In the genomic region with DNA sequence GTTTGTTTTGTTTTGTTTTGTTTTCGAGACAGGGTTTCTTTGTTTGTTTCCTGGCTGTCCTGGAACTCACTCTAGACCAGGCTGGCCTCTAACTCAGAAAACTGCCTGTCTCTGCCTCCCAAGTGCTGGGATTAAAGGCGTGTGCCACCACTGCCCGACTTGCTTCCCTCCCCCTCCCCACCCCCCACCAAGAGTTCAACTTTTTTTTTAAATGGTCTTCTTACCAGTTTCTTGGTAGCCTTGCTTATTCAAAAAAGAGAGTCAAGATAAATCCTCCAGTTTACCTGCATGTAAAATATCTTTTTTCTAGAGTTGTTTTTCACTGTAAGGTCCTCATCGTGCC, we compare ENCODE assay signal across 8 mouse cellular contexts. TPM values are rescaled to one million over a fixed set of nuclear protein-coding genes. Genes with fewer than 3 reads are reported as not detected.
DNase-seq lines count a peak whose midpoint lies in the region; ATAC-seq and TF ChIP-seq lines count a peak whose summit lies in the region.

No protein-coding gene starts in this region.

- no peak for DNase-seq in lung, postnatal 0 days (ENCODE audit: low spot score)
- DNase-seq in lung, postnatal 4 days: no peak
- DNase-seq in spleen, postnatal 4 days (ENCODE audit: low spot score in 2 of 2): no peak
- DNase-seq in layer of hippocampus, adult 18-20 months (ENCODE audit: low spot score in 2 of 2): no peak
- DNase-seq in layer of hippocampus, adult 9-11 months: no peak

- TF ChIP-seq CTCF in lung, postnatal 0 days (IDR thresholded peaks at IDR 0.05): no peak
- TF ChIP-seq CTCF in embryonic fibroblast, embryonic 13.5 days (IDR thresholded peaks at IDR 0.05; ENCODE audit: borderline replicate concordance, insufficient read depth, low read length): no peak

- H3K36me3 ChIP-seq in lung, postnatal 0 days (ENCODE audit: insufficient read depth, low read length): peaks cover 22% of the 10 kb centered on the region
- peaks cover 37% of the 10 kb centered on the region for H3K36me3 ChIP-seq in limb, embryonic 12.5 days
- H3K36me3 ChIP-seq in stomach, embryonic 14.5 days (ENCODE audit: control insufficient read depth, insufficient read depth, low read length): peaks cover 31% of the 10 kb centered on the region

- peak; percentile 65 for ATAC-seq in lung, postnatal 0 days
- ATAC-seq in limb, embryonic 12.5 days (ENCODE audit: insufficient number of reproducible peaks, insufficient read depth, low FRiP score, low TSS enrichment, low read depth): peak; percentile 48; the same call in 1 of the 2 replicates
- ATAC-seq in stomach, embryonic 14.5 days (ENCODE audit: insufficient number of reproducible peaks, insufficient read depth, low FRiP score, low read depth): peak; percentile 62; the same call in 1 of the 2 replicates

- no peaks in the 10 kb centered on the region for H3K27me3 ChIP-seq in lung, postnatal 0 days (replicated peaks; ENCODE audit: insufficient read depth, low read length)
- H3K27me3 ChIP-seq in limb, embryonic 12.5 days: no peaks in the 10 kb centered on the region
- H3K27me3 ChIP-seq in stomach, embryonic 14.5 days (ENCODE audit: control insufficient read depth, insufficient read depth, low read length): no peaks in the 10 kb centered on the region

- H3K9ac ChIP-seq in lung, postnatal 0 days (replicated peaks; ENCODE audit: low read depth): no peak overlapping the region
- H3K9ac ChIP-seq in limb, embryonic 12.5 days (replicated peaks): no peak overlapping the region
- H3K9ac ChIP-seq in stomach, embryonic 14.5 days (replicated peaks; ENCODE audit: low read depth, low read length): no peak overlapping the region; the same call in 1 of the 2 replicates

- peaks cover 4% of the 10 kb centered on the region; the same call in 1 of the 2 replicates for H3K4me1 ChIP-seq in lung, postnatal 0 days (ENCODE audit: insufficient read depth, low read depth, low read length)
- H3K4me1 ChIP-seq in embryonic fibroblast, embryonic 13.5 days (ENCODE audit: control insufficient read depth, insufficient read depth, low read length): no peaks in the 10 kb centered on the region
- peaks cover 11% of the 10 kb centered on the region for H3K4me1 ChIP-seq in limb, embryonic 12.5 days (replicated peaks)
- H3K4me1 ChIP-seq in stomach, embryonic 14.5 days (ENCODE audit: control insufficient read depth, insufficient read depth, low read length): peaks cover 8% of the 10 kb centered on the region

- H3K27ac ChIP-seq in lung, postnatal 0 days (ENCODE audit: low read length): no peak overlapping the region
- H3K27ac ChIP-seq in embryonic fibroblast, embryonic 13.5 days (ENCODE audit: insufficient read depth, low read length): no peak overlapping the region
- H3K27ac ChIP-seq in limb, embryonic 12.5 days: no peak overlapping the region
- no peak overlapping the region for H3K27ac ChIP-seq in stomach, embryonic 14.5 days (ENCODE audit: low read length)

- WGBS in lung, postnatal 0 days: 14% methylated on average over 4 of the region's 4 CpGs
- WGBS in limb, embryonic 12.5 days: 18% methylated on average over 4 of the region's 4 CpGs
- WGBS in stomach, embryonic 14.5 days: 15% methylated on average over 4 of the region's 4 CpGs

- H3K9me3 ChIP-seq in lung, postnatal 0 days (ENCODE audit: low read length): no peaks in the 10 kb centered on the region
- peaks cover 16% of the 10 kb centered on the region for H3K9me3 ChIP-seq in limb, embryonic 12.5 days
- no peaks in the 10 kb centered on the region for H3K9me3 ChIP-seq in stomach, embryonic 14.5 days (ENCODE audit: control insufficient read depth, low read depth, low read length)

- TF ChIP-seq POLR2A in embryonic fibroblast, embryonic 13.5 days (IDR thresholded peaks at IDR 0.05; ENCODE audit: low read depth, low read length): no peak

- TF ChIP-seq EP300 in lung, postnatal 0 days (IDR thresholded peaks at IDR 0.05): no peak

- peak overlapping the region; percentile 88 for H3K4me2 ChIP-seq in lung, postnatal 0 days (replicated peaks; ENCODE audit: low read depth, low read length)
- H3K4me2 ChIP-seq in limb, embryonic 12.5 days: peak overlapping the region; percentile 79
- peak overlapping the region; percentile 38 for H3K4me2 ChIP-seq in stomach, embryonic 14.5 days (replicated peaks; ENCODE audit: low read depth, low read length)

- H3K4me3 ChIP-seq in lung, postnatal 0 days (ENCODE audit: low read depth, low read length): peak overlapping the region; percentile 84
- peak overlapping the region; percentile 39 for H3K4me3 ChIP-seq in embryonic fibroblast, embryonic 13.5 days (ENCODE audit: insufficient read depth, low read length)
- peak overlapping the region; percentile 92 for H3K4me3 ChIP-seq in limb, embryonic 12.5 days (replicated peaks)
- H3K4me3 ChIP-seq in stomach, embryonic 14.5 days (ENCODE audit: low read depth, low read length): peak overlapping the region; percentile 83

RNA-seq across cellular contexts. Expression of a gene that starts 0.3 kb away (rescaled TPM):
- polyA plus RNA-seq in lung, postnatal 0 days (2015; fragmentation: Nextera tagmentation; extraction: Ambion mirVana): 56.5 and 60.8 TPM in 2 replicates
- polyA plus RNA-seq in embryonic fibroblast, embryonic 13.5 days (2011; ENCODE audit: insufficient read length, low read depth, missing spikeins): 27.8 and 33.2 TPM in 2 replicates
- polyA plus RNA-seq in limb, embryonic 12.5 days (2016; fragmentation: Nextera tagmentation; extraction: Ambion mirVana): 145 and 151 TPM in 2 replicates
- 132 and 150 TPM in 2 replicates for polyA plus RNA-seq in stomach, embryonic 14.5 days (2014; fragmentation: Nextera tagmentation; extraction: Ambion mirVana)
- total RNA-seq in layer of hippocampus, adult 18-20 months (2021): 10 to 100 TPM; 27.9 to 41.2 TPM

RNA-seq across cellular contexts. Expression of a gene that starts 34.6 kb away (rescaled TPM):
- polyA plus RNA-seq in lung, postnatal 0 days (2015; fragmentation: Nextera tagmentation; extraction: Ambion mirVana): 2.6 and 2.8 TPM in 2 replicates
- 16.1 and 18.4 TPM in 2 replicates for polyA plus RNA-seq in embryonic fibroblast, embryonic 13.5 days (2011; ENCODE audit: insufficient read length, low read depth, missing spikeins)
- 18.5 and 19.9 TPM in 2 replicates for polyA plus RNA-seq in limb, embryonic 12.5 days (2016; fragmentation: Nextera tagmentation; extraction: Ambion mirVana)
- polyA plus RNA-seq in stomach, embryonic 14.5 days (2014; fragmentation: Nextera tagmentation; extraction: Ambion mirVana): 15.6 and 16.6 TPM in 2 replicates
- total RNA-seq in layer of hippocampus, adult 18-20 months (2021): 10 to 100 TPM; 15.2 to 16.0 TPM

Comparison
In these comparisons a context has a peak if more than half of its experiments do, and no peak if none do; other contexts are left out.
1. H3K4me2 ChIP-seq: peak in every context shown above with its lines; median percentile 88 in lung, postnatal 0 days; 79 in limb, embryonic 12.5 days; 38 in stomach, embryonic 14.5 days.
2. H3K4me3 ChIP-seq: peak in every context shown above with its lines; median percentile 92 in limb, embryonic 12.5 days; 84 in lung, postnatal 0 days; 83 in stomach, embryonic 14.5 days; 39 in embryonic fibroblast, embryonic 13.5 days.